Mouse (Mus musculus) midbrain, embryonic 15.5 days (tissue): ENCODE results near the gene Duoxa1. TPM values are rescaled to one million over a fixed set of nuclear protein-coding genes. Genes with fewer than 3 reads are reported as not detected.
A peak's percentile ranks its signal among the peaks of the same experiment; 100 is the strongest.

Experiments used
- ATAC-seq: fragments of 200-750 bp; cut with Nextera tagmentation; replicated peaks from 2 replicates; pipeline ENCODE4 v1.8.0; 2017; ENCODE audit warnings: moderate TSS enrichment
- H3K27ac ChIP-seq: fragments of 300-500 bp; sonication (generic); 2 replicates; pipeline ENCODE4 v1.5.1; 2015; ENCODE audit warnings: mild to moderate bottlenecking, inconsistent platforms
- H3K27me3 ChIP-seq: fragments of 300-500 bp; sonication (generic); replicated peaks from 2 replicates; pipeline ENCODE4 v1.6.1; 2015; ENCODE audit warnings: inconsistent platforms
- H3K36me3 ChIP-seq: fragments of 300-500 bp; sonication (generic); replicated peaks from 2 replicates; pipeline ENCODE4 v1.6.1; 2015; ENCODE audit warnings: inconsistent platforms
- H3K4me1 ChIP-seq: fragments of 300-500 bp; sonication (generic); 2 replicates; pipeline ENCODE4 v1.6.1; 2015; ENCODE audit warnings: inconsistent platforms
- H3K4me2 ChIP-seq: fragments of 300-500 bp; sonication (generic); 2 replicates; pipeline ENCODE4 v1.6.1; 2015; ENCODE audit warnings: inconsistent platforms, mild to moderate bottlenecking, moderate library complexity
- H3K4me3 ChIP-seq: fragments of 300-500 bp; sonication (generic); 2 replicates; pipeline ENCODE4 v1.5.1; 2015; ENCODE audit warnings: mild to moderate bottlenecking, inconsistent platforms
- H3K9ac ChIP-seq: fragments of 300-500 bp; sonication (generic); 2 replicates; pipeline ENCODE4 v1.6.1; 2015; ENCODE audit warnings: mild to moderate bottlenecking, inconsistent platforms
- H3K9me3 ChIP-seq: fragments of 300-500 bp; sonication (generic); 2 replicates; pipeline ENCODE4 v1.6.1; 2016; ENCODE audit warnings: inconsistent platforms
- WGBS: fragments of 180-500 bp; shearing (Covaris S2); methylation state at CpG from one replicate; pipeline ENCODE4 v1.1.7; 2015; ENCODE audit warnings: mixed read lengths; 5-methylcytosine and 5-hydroxymethylcytosine counted together
- polyA plus RNA-seq: library from polyadenylated mRNA; unstranded; fragments of >200 nt; fragmentation: Nextera tagmentation; extraction: Ambion mirVana; gene quantifications from 2 replicates; pipeline ENCODE4 v1.2.1, GENCODE M21; 2015

Duoxa1 gene
- polyA plus RNA-seq, 1 experiment from 2014 or later = 0.30 TPM

GRCm38 (mm10) chr2:122324586-122324985, 11.1 kb upstream of the Duoxa1 start:
- no peak overlapping the region for H3K4me2 ChIP-seq
- H3K4me3 ChIP-seq = no peak overlapping the region
- no peaks in the 10 kb centered on the region for H3K36me3 ChIP-seq
- no peaks in the 10 kb centered on the region for H3K9me3 ChIP-seq
- H3K27me3 ChIP-seq = no peaks in the 10 kb centered on the region
- WGBS = 82% methylated on average over 3 of the region's 3 CpGs
- no peaks in the 10 kb centered on the region for H3K4me1 ChIP-seq
- no peak overlapping the region for H3K27ac ChIP-seq
- H3K9ac ChIP-seq = no peak overlapping the region
- ATAC-seq = no peak

GRCm38 (mm10) chr2:122323960-122324359, 10.4 kb upstream of the Duoxa1 start:
- H3K9me3 ChIP-seq = no peaks in the 10 kb centered on the region
- no peak overlapping the region for H3K27ac ChIP-seq
- H3K9ac ChIP-seq = no peak overlapping the region
- WGBS = 58% methylated on average over 3 of the region's 3 CpGs
- H3K4me2 ChIP-seq = no peak overlapping the region
- H3K4me3 ChIP-seq = no peak overlapping the region
- H3K36me3 ChIP-seq = no peaks in the 10 kb centered on the region
- H3K27me3 ChIP-seq = no peaks in the 10 kb centered on the region
- no peaks in the 10 kb centered on the region for H3K4me1 ChIP-seq
- ATAC-seq = no peak

GRCm38 (mm10) chr2:122317384-122317783, 3.9 kb upstream of the Duoxa1 start:
- 84% methylated on average over 4 of the region's 4 CpGs for WGBS
- Histone ChIP-seq H3K4me1 (peaks cover 9% of the 10 kb centered on the region; the same call in 1 of the 2 replicates), H3K4me3 (no peak overlapping the region), H3K9ac (no peak overlapping the region), H3K9me3 (no peaks in the 10 kb centered on the region), H3K27me3 (peaks cover 25% of the 10 kb centered on the region; the same call in 1 of the 2 replicates), H3K36me3 (no peaks in the 10 kb centered on the region), H3K27ac (no peak overlapping the region), H3K4me2 (no peak overlapping the region)
- no peak for ATAC-seq

- 87% methylated on average over 7 of the region's 7 CpGs for WGBS
- ATAC-seq = no peak
- H3K9ac ChIP-seq = no peak within 1 kb of the TSS
- no peaks in the 10 kb centered on the region for H3K9me3 ChIP-seq
- H3K4me3 ChIP-seq = no peak within 1 kb of the TSS
- no peak within 1 kb of the TSS for H3K4me2 ChIP-seq
- peaks cover 16% of the 10 kb centered on the region; the same call in 1 of the 2 replicates for H3K4me1 ChIP-seq
- no peak within 1 kb of the TSS for H3K27ac ChIP-seq
- H3K27me3 ChIP-seq = peaks cover 25% of the 10 kb centered on the region; the same call in 1 of the 2 replicates
- H3K36me3 ChIP-seq = no peaks in the 10 kb centered on the region
Observed at GRCm38 (mm10) chr2:122315372-122315771, 1.8 kb upstream of the Duoxa1 start, which contains the start of gene Duox1. TSS of gene Duox1 (plus strand) at chr2:122315672.

- Histone ChIP-seq H3K9me3 (no peaks in the 10 kb centered on the region), H3K27me3 (peaks cover 30% of the 10 kb centered on the region; the same call in 1 of the 2 replicates), H3K36me3 (no peaks in the 10 kb centered on the region), H3K4me1 (peaks cover 16% of the 10 kb centered on the region; the same call in 1 of the 2 replicates), H3K4me3 (peak overlapping the region; percentile 7; the same call in 1 of the 2 replicates), H3K27ac (no peak overlapping the region), H3K9ac (no peak overlapping the region), H3K4me2 (peak overlapping the region; percentile 42)
- 4% methylated on average over 27 of the region's 27 CpGs for WGBS
- 0 out of 2 replicates have a peak, but pooled peaks have one; percentile 27 for ATAC-seq
Observed at GRCm38 (mm10) chr2:122312722-122313417, 660 bp downstream of the Duoxa1 start.

GRCm38 (mm10) chr2:122311561-122311960, 2.0 kb downstream of the Duoxa1 start:
- no peak overlapping the region for H3K9ac ChIP-seq
- ATAC-seq = peak; percentile 44; the same call in 1 of the 2 replicates
- no peak overlapping the region for H3K4me3 ChIP-seq
- H3K27ac ChIP-seq = no peak overlapping the region
- WGBS = 23% methylated on average over 2 of the region's 2 CpGs
- peaks cover 16% of the 10 kb centered on the region; the same call in 1 of the 2 replicates for H3K4me1 ChIP-seq
- H3K9me3 ChIP-seq = no peaks in the 10 kb centered on the region
- no peaks in the 10 kb centered on the region for H3K36me3 ChIP-seq
- peaks cover 34% of the 10 kb centered on the region; the same call in 1 of the 2 replicates for H3K27me3 ChIP-seq
- no peak overlapping the region for H3K4me2 ChIP-seq

- H3K4me1 ChIP-seq = peaks cover 16% of the 10 kb centered on the region; the same call in 1 of the 2 replicates
- no peaks in the 10 kb centered on the region for H3K9me3 ChIP-seq
- peaks cover 41% of the 10 kb centered on the region for H3K27me3 ChIP-seq
- 30% methylated on average over 3 of the region's 3 CpGs for WGBS
- no peaks in the 10 kb centered on the region for H3K36me3 ChIP-seq
- no peak overlapping the region for H3K4me3 ChIP-seq
- H3K4me2 ChIP-seq = no peak overlapping the region
- no peak for ATAC-seq
- no peak overlapping the region for H3K27ac ChIP-seq
- no peak overlapping the region for H3K9ac ChIP-seq
Observed at GRCm38 (mm10) chr2:122309647-122310046, 3.9 kb downstream of the Duoxa1 start.

- Histone ChIP-seq H3K27ac (no peak overlapping the region), H3K36me3 (no peaks in the 10 kb centered on the region), H3K9ac (no peak overlapping the region), H3K4me3 (no peak overlapping the region), H3K4me2 (no peak overlapping the region), H3K27me3 (peaks cover 54% of the 10 kb centered on the region), H3K9me3 (no peaks in the 10 kb centered on the region), H3K4me1 (peaks cover 12% of the 10 kb centered on the region)
- WGBS = 55% methylated on average over 4 of the region's 4 CpGs
- no peak for ATAC-seq
Observed at GRCm38 (mm10) chr2:122306184-122306583, 7.3 kb downstream of the Duoxa1 start.

- H3K27me3 ChIP-seq = peaks cover 62% of the 10 kb centered on the region
- 86% methylated on average over 16 of the region's 16 CpGs for WGBS
- no peak overlapping the region for H3K4me2 ChIP-seq
- H3K9me3 ChIP-seq = no peaks in the 10 kb centered on the region
- H3K4me1 ChIP-seq = peaks cover 19% of the 10 kb centered on the region
- no peaks in the 10 kb centered on the region for H3K36me3 ChIP-seq
- no peak overlapping the region for H3K27ac ChIP-seq
- H3K9ac ChIP-seq = no peak overlapping the region
- H3K4me3 ChIP-seq = no peak overlapping the region
- ATAC-seq = no peak
Observed at GRCm38 (mm10) chr2:122305097-122305892, 8.2 kb downstream of the Duoxa1 start.

GRCm38 (mm10) chr2:122304544-122304943, 9.0 kb downstream of the Duoxa1 start:
- no peak overlapping the region for H3K4me2 ChIP-seq
- no peak overlapping the region for H3K4me3 ChIP-seq
- ATAC-seq = no peak
- peaks cover 19% of the 10 kb centered on the region for H3K4me1 ChIP-seq
- H3K9me3 ChIP-seq = no peaks in the 10 kb centered on the region
- 87% methylated on average over 6 of the region's 6 CpGs for WGBS
- H3K27ac ChIP-seq = no peak overlapping the region
- no peaks in the 10 kb centered on the region for H3K36me3 ChIP-seq
- peaks cover 70% of the 10 kb centered on the region for H3K27me3 ChIP-seq
- H3K9ac ChIP-seq = no peak overlapping the region

GRCm38 (mm10) chr2:122302574-122303241, 10.8 kb downstream of the Duoxa1 start:
- peak; percentile 63 for ATAC-seq
- Histone ChIP-seq H3K4me2 (peak overlapping the region; percentile 90), H3K4me3 (no peak overlapping the region; the same call in 1 of the 2 replicates), H3K27me3 (peaks cover 83% of the 10 kb centered on the region), H3K4me1 (peaks cover 34% of the 10 kb centered on the region), H3K9ac (no peak overlapping the region), H3K9me3 (no peaks in the 10 kb centered on the region), H3K27ac (no peak overlapping the region), H3K36me3 (no peaks in the 10 kb centered on the region)
- 11% methylated on average over 9 of the region's 9 CpGs for WGBS
